Mouse (Mus musculus) olfactory bulb, adult 2 months (tissue): Measurements from ENCODE around the gene Fbln2. TPM values are rescaled to one million over a fixed set of nuclear protein-coding genes. Genes with fewer than 3 reads are reported as not detected.
A peak's percentile ranks its signal among the peaks of the same experiment; 100 is the strongest.

Experiments
- H3K27ac ChIP-seq: fragments of 200-500 bp; 2 replicates; pipeline ENCODE4 v1.5.1; 2012; ENCODE audit warnings: low read depth, low read length; ENCODE audit not compliant: insufficient read depth
- H3K4me1 ChIP-seq: fragments of 200-500 bp; 2 replicates; pipeline ENCODE4 v1.6.1; 2012; ENCODE audit warnings: low read length; ENCODE audit not compliant: control insufficient read depth, insufficient read depth
- H3K4me3 ChIP-seq: fragments of 200-500 bp; 2 replicates; pipeline ENCODE4 v1.5.1; 2012; ENCODE audit warnings: mild to moderate bottlenecking, low read depth, low read length, moderate library complexity; ENCODE audit not compliant: insufficient read depth
- CTCF ChIP-seq: fragments of 200-500 bp; IDR thresholded peaks from 2 replicates; pipeline ENCODE4 v1.5.1; 2012; ENCODE audit warnings: low read depth, mild to moderate bottlenecking, low read length, moderate library complexity; ENCODE audit not compliant: insufficient read depth
- POLR2A ChIP-seq: fragments of 200-500 bp; IDR thresholded peaks from 2 replicates; pipeline ENCODE4 v1.6.1; 2012; ENCODE audit warnings: mild to moderate bottlenecking, low read depth, low read length, moderate library complexity; ENCODE audit not compliant: insufficient read depth
- WGBS: fragments of 180-500 bp; shearing (Covaris S2); methylation state at CpG from one replicate; pipeline ENCODE4 v1.1.7; 2018; 5-methylcytosine and 5-hydroxymethylcytosine counted together
- polyA plus RNA-seq: library from polyadenylated mRNA; stranded (reverse); fragments of >200 nt; gene quantifications from 2 replicates; pipeline ENCODE4 v1.2.4, GENCODE M21; 2012; ENCODE audit warnings: low replicate concordance; ENCODE audit not compliant: missing spikeins, insufficient read depth, insufficient read length

The Fbln2 gene
- polyA plus RNA-seq, 1 experiment = not detected

- 0 out of 2 replicates have a peak overlapping the region, but pooled peaks have one; percentile 28 for H3K27ac ChIP-seq
Observed at GRCm38 (mm10) chr6:91259440-91260120, 47.3 kb downstream of the Fbln2 start.

GRCm38 (mm10) chr6:91260347-91260986, 48.2 kb downstream of the Fbln2 start:
- no peak for TF ChIP-seq CTCF
- TF ChIP-seq POLR2A = no peak
- WGBS = 84% methylated on average over 8 of the region's 8 CpGs
- no peak overlapping the region for H3K27ac ChIP-seq
- no peak overlapping the region for H3K4me3 ChIP-seq
- peaks cover 36% of the 10 kb centered on the region for H3K4me1 ChIP-seq

More at GRCm38 (mm10) chr6:91259440-91260120, 47.3 kb downstream of the Fbln2 start:
- peaks cover 36% of the 10 kb centered on the region for H3K4me1 ChIP-seq
- WGBS = 57% methylated on average over 16 of the region's 16 CpGs
- no peak overlapping the region for H3K4me3 ChIP-seq
- TF ChIP-seq POLR2A (0 out of 2 replicates have a peak, but pooled peaks have one; percentile 11), CTCF (no peak)

GRCm38 (mm10) chr6:91260987-91261367, 48.7 kb downstream of the Fbln2 start:
- TF ChIP-seq CTCF (no peak), POLR2A (no peak)
- peaks cover 36% of the 10 kb centered on the region for H3K4me1 ChIP-seq
- no peak overlapping the region for H3K27ac ChIP-seq
- no peak overlapping the region for H3K4me3 ChIP-seq
- 57% methylated on average over 3 of the region's 3 CpGs for WGBS

- H3K27ac ChIP-seq = no peak overlapping the region
- 87% methylated on average over 12 of the region's 12 CpGs for WGBS
- no peak for TF ChIP-seq POLR2A
- TF ChIP-seq CTCF = no peak
Observed at GRCm38 (mm10) chr6:91265616-91266015, 53.4 kb downstream of the Fbln2 start.

GRCm38 (mm10) chr6:91266647-91267046, 54.4 kb downstream of the Fbln2 start:
- 50% methylated on average over 1 of the region's 1 CpGs for WGBS
- Histone ChIP-seq H3K27ac (no peak overlapping the region), H3K4me3 (no peak overlapping the region), H3K4me1 (no peaks in the 10 kb centered on the region)
- TF ChIP-seq POLR2A (no peak), CTCF (no peak)

More at GRCm38 (mm10) chr6:91265616-91266015, 53.4 kb downstream of the Fbln2 start:
- H3K4me3 ChIP-seq = no peak overlapping the region
- H3K4me1 ChIP-seq = peaks cover 9% of the 10 kb centered on the region

- H3K4me1 ChIP-seq = no peaks in the 10 kb centered on the region
- TF ChIP-seq CTCF = no peak
- TF ChIP-seq POLR2A = no peak
- H3K4me3 ChIP-seq = no peak overlapping the region
- H3K27ac ChIP-seq = no peak overlapping the region
- WGBS = 69% methylated on average over 9 of the region's 9 CpGs
Observed at GRCm38 (mm10) chr6:91268318-91268717, 56.1 kb downstream of the Fbln2 start.

GRCm38 (mm10) chr6:91277549-91277948, 65.3 kb downstream of the Fbln2 start:
- Histone ChIP-seq H3K4me1 (no peaks in the 10 kb centered on the region), H3K4me3 (no peak overlapping the region), H3K27ac (no peak overlapping the region)
- WGBS = under 1% methylated on average over 7 of the region's 7 CpGs
- no peak for TF ChIP-seq POLR2A
- TF ChIP-seq CTCF = peak; percentile 77

- Histone ChIP-seq H3K4me1 (no peaks in the 10 kb centered on the region), H3K4me3 (no peak overlapping the region), H3K27ac (no peak overlapping the region)
- TF ChIP-seq POLR2A (no peak), CTCF (no peak)
- WGBS = 50% methylated on average over 1 of the region's 1 CpGs
Observed at GRCm38 (mm10) chr6:91278302-91278701, 66.0 kb downstream of the Fbln2 start.

GRCm38 (mm10) chr6:91279477-91279876, 67.2 kb downstream of the Fbln2 start:
- Histone ChIP-seq H3K4me1 (peaks cover 6% of the 10 kb centered on the region), H3K4me3 (no peak overlapping the region), H3K27ac (no peak overlapping the region)
- TF ChIP-seq POLR2A (no peak), CTCF (no peak)
- 60% methylated on average over 4 of the region's 4 CpGs for WGBS
